ENCODE assay signal across 12 mouse cellular contexts in genomic region chr5:114507394-114507793, GRCm38 (mm10).
DNase-seq lines count a peak whose midpoint lies in the region; ATAC-seq and TF ChIP-seq lines count a peak whose summit lies in the region.
"Had no signal": no experiment of that assay in that cellular context is flagged by ENCODE, and none has a peak within 500 bp of the region (broad histone marks: within the 10 kb centered on the region; RNA-seq: fewer than 3 reads in every experiment).

No protein-coding gene starts in this region.

- H3K4me1 ChIP-seq in heart, embryonic 16.5 days (ENCODE audit: control insufficient read depth, insufficient read depth, low read length) = peaks cover 19% of the 10 kb centered on the region
- H3K4me1 ChIP-seq in small intestine, adult 2 months (ENCODE audit: control insufficient read depth, insufficient read depth, insufficient read length, low read length) = peaks cover 3% of the 10 kb centered on the region; the same call in 1 of the 2 replicates

- peak overlapping the region; percentile 42; the same call in 1 of the 2 replicates for H3K27ac ChIP-seq in heart, embryonic 16.5 days (ENCODE audit: low read length)
- H3K27ac ChIP-seq in small intestine, adult 2 months (ENCODE audit: insufficient read depth, low read depth, low read length) = peak overlapping the region; percentile 5; the same call in 1 of the 2 replicates
- H3K27ac ChIP-seq: kidney, postnatal 0 days; neural tube, embryonic 15.5 days had no signal

- no peaks in the 10 kb centered on the region for H3K9me3 ChIP-seq in heart, embryonic 16.5 days (replicated peaks; ENCODE audit: control insufficient read depth, low read length)
- H3K9me3 ChIP-seq: neural tube, embryonic 15.5 days had no signal

- DNase-seq in cerebellum, postnatal 25 days = peak; percentile 25 to 51
- DNase-seq in cerebellum, adult 18-20 months = no peak
- peak; percentile 13 for DNase-seq in layer of hippocampus, adult 11-12 months (ENCODE audit: low spot score)
- DNase-seq in layer of hippocampus, postnatal 10 days (ENCODE audit: low spot score in 2 of 2) = no peak
- DNase-seq in thymus, postnatal 14 days = no peak
- DNase-seq: lung, postnatal 10 days; right cerebral cortex, postnatal 25 days had no signal

- peaks cover 11% of the 10 kb centered on the region for H3K27me3 ChIP-seq in heart, embryonic 16.5 days (ENCODE audit: control insufficient read depth, insufficient read depth, low read length)
- H3K27me3 ChIP-seq in small intestine, adult 2 months (ENCODE audit: control insufficient read depth, insufficient read depth, low read length) = no peaks in the 10 kb centered on the region
- H3K27me3 ChIP-seq: neural tube, embryonic 15.5 days had no signal

- H3K4me3 ChIP-seq in heart, embryonic 16.5 days (ENCODE audit: low read length) = no peak overlapping the region
- H3K4me3 ChIP-seq in small intestine, adult 2 months (ENCODE audit: low read depth, low read length) = no peak overlapping the region
- H3K4me3 ChIP-seq: neural tube, embryonic 15.5 days had no signal

- TF ChIP-seq POLR2A in small intestine, adult 2 months (IDR thresholded peaks at IDR 0.05; ENCODE audit: low read depth, low read length) = no peak

- ATAC-seq in heart, embryonic 16.5 days (replicated peaks; ENCODE audit: extremely low read depth, insufficient read depth, low FRiP score) = peak; percentile 63
- no peak for ATAC-seq in CD4-positive, CD25-positive, alpha-beta regulatory T cell, adult 4 months

- WGBS in heart, embryonic 16.5 days = 22% methylated on average over 12 of the region's 12 CpGs
- WGBS in small intestine, adult 2 months = 29% methylated on average over 12 of the region's 12 CpGs

- H3K4me2 ChIP-seq in heart, embryonic 16.5 days (ENCODE audit: low read depth, low read length) = 0 out of 2 replicates have a peak overlapping the region, but pooled peaks have one; percentile 23
- H3K4me2 ChIP-seq: neural tube, embryonic 15.5 days had no signal

- H3K36me3 ChIP-seq in heart, embryonic 16.5 days (ENCODE audit: control insufficient read depth, insufficient read depth) = no peaks in the 10 kb centered on the region
- H3K36me3 ChIP-seq in small intestine, adult 2 months (ENCODE audit: control insufficient read depth, insufficient read depth, low read length) = no peaks in the 10 kb centered on the region
- H3K36me3 ChIP-seq: neural tube, embryonic 15.5 days had no signal

- TF ChIP-seq CTCF in small intestine, adult 2 months (IDR thresholded peaks at IDR 0.05; ENCODE audit: extremely low read depth, insufficient read length, insufficient replicate concordance, low read depth, low read length) = peak; percentile 16; the same call in 1 of the 2 replicates

- no peak overlapping the region; the same call in 1 of the 2 replicates for H3K9ac ChIP-seq in heart, embryonic 16.5 days (ENCODE audit: low read length)
- H3K9ac ChIP-seq: neural tube, embryonic 15.5 days had no signal

Comparison
In these comparisons a context has a peak if more than half of its experiments do, and no peak if none do; other contexts are left out.
1. DNase-seq: peak in cerebellum, postnatal 25 days (2 of 2) and layer of hippocampus, adult 11-12 months (single experiment); none in cerebellum, adult 18-20 months (0 of 2), layer of hippocampus, postnatal 10 days (0 of 2) and thymus, postnatal 14 days (single experiment).